Mouse (Mus musculus) olfactory bulb, adult 2 months (tissue): Measurements from ENCODE around the gene Fam160a1. TPM values are rescaled to one million over a fixed set of nuclear protein-coding genes. Genes with fewer than 3 reads are reported as not detected.

Experiments
- H3K27ac ChIP-seq: fragments of 200-500 bp; 2 replicates; pipeline ENCODE4 v1.5.1; 2012; ENCODE audit warnings: low read depth, low read length; ENCODE audit not compliant: insufficient read depth
- H3K4me1 ChIP-seq: fragments of 200-500 bp; 2 replicates; pipeline ENCODE4 v1.6.1; 2012; ENCODE audit warnings: low read length; ENCODE audit not compliant: control insufficient read depth, insufficient read depth
- H3K4me3 ChIP-seq: fragments of 200-500 bp; 2 replicates; pipeline ENCODE4 v1.5.1; 2012; ENCODE audit warnings: mild to moderate bottlenecking, low read depth, low read length, moderate library complexity; ENCODE audit not compliant: insufficient read depth
- CTCF ChIP-seq: fragments of 200-500 bp; IDR thresholded peaks from 2 replicates; pipeline ENCODE4 v1.5.1; 2012; ENCODE audit warnings: low read depth, mild to moderate bottlenecking, low read length, moderate library complexity; ENCODE audit not compliant: insufficient read depth
- POLR2A ChIP-seq: fragments of 200-500 bp; IDR thresholded peaks from 2 replicates; pipeline ENCODE4 v1.6.1; 2012; ENCODE audit warnings: mild to moderate bottlenecking, low read depth, low read length, moderate library complexity; ENCODE audit not compliant: insufficient read depth
- WGBS: fragments of 180-500 bp; shearing (Covaris S2); methylation state at CpG from one replicate; pipeline ENCODE4 v1.1.7; 2018; 5-methylcytosine and 5-hydroxymethylcytosine counted together
- polyA plus RNA-seq: library from polyadenylated mRNA; stranded (reverse); fragments of >200 nt; gene quantifications from 2 replicates; pipeline ENCODE4 v1.2.4, GENCODE M21; 2012; ENCODE audit warnings: low replicate concordance; ENCODE audit not compliant: missing spikeins, insufficient read depth, insufficient read length

Gene Fam160a1
- polyA plus RNA-seq, result not detected in 2 replicates

DNA sequence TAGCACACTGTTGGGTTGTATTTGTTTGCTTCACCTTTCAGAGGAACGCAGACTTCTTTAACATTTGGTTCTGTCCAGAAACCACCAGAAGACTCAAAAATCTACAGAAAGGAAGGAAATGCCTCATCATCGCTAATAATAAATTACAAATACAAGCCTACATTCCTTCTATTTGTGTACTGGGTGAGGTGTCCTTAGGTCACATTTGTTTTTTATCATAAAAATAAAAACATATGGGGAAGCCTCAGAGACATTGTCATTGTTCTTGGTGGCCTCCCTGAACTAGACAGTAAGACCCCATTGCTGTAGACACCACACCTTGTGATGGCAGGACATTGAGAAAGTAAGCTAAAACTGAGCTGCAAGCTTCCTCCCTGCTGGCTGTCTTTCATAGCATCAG, at the start of gene Fam160a1:
Gene Fam160a1 (minus strand): TSS at position 101 of the 400 bp plus-strand sequence.
- 90% methylated on average over 2 of the region's 2 CpGs for WGBS
- Histone ChIP-seq H3K4me1 (no peaks in the 10 kb centered on the region), H3K27ac (no peak within 1 kb of the TSS), H3K4me3 (no peak within 1 kb of the TSS)
- TF ChIP-seq CTCF (no peak), POLR2A (no peak)

GRCm38 (mm10) chr3:85863996-85864395, 46.9 kb upstream of the Fam160a1 start:
- 66% methylated on average over 3 of the region's 3 CpGs for WGBS
- no peak for TF ChIP-seq CTCF
- no peak for TF ChIP-seq POLR2A
- no peak overlapping the region for H3K4me3 ChIP-seq
- no peak overlapping the region for H3K27ac ChIP-seq
- no peaks in the 10 kb centered on the region for H3K4me1 ChIP-seq

- H3K4me3 ChIP-seq, result no peak overlapping the region
- no peak for TF ChIP-seq CTCF
- TF ChIP-seq POLR2A, result no peak
- H3K4me1 ChIP-seq, result no peaks in the 10 kb centered on the region
- H3K27ac ChIP-seq, result no peak overlapping the region
- WGBS, result 86% methylated on average over 2 of the region's 2 CpGs
Observed at GRCm38 (mm10) chr3:85862886-85863285, 45.8 kb upstream of the Fam160a1 start.

DNA sequence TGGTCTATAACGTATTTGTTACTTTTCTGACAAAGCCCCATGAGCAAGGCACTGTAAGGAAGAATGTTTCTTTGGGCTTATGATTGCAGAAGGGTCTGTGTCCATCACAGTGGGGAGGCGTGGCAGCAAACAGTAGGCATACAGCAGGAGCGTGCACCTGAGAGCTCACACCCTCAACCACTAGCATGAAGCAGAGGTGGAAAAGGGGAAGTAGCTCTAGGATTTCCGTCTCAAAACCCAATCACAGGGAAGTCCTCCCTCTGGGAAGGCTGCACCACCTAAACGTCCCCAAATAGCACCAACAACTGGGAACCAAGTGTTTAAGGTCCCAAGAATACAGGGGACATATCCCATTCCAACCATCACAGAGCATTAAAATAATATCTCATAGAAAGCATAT, 43.9 kb upstream of the Fam160a1 start:
- 91% methylated on average over 5 of the region's 5 CpGs for WGBS
- Histone ChIP-seq H3K4me3 (no peak overlapping the region), H3K27ac (no peak overlapping the region), H3K4me1 (0 out of 2 replicates have a peak, but pooled peaks cover under 1% of the 10 kb centered on the region)
- TF ChIP-seq POLR2A (no peak), CTCF (no peak)

GRCm38 (mm10) chr3:85859311-85859710, 42.2 kb upstream of the Fam160a1 start:
- no peak for TF ChIP-seq POLR2A
- no peak for TF ChIP-seq CTCF
- H3K27ac ChIP-seq, result no peak overlapping the region
- 75% methylated on average over 6 of the region's 6 CpGs for WGBS
- H3K4me1 ChIP-seq, result peaks cover 7% of the 10 kb centered on the region; the same call in 1 of the 2 replicates
- H3K4me3 ChIP-seq, result no peak overlapping the region

- 75% methylated on average over 11 of the region's 11 CpGs for WGBS
- Histone ChIP-seq H3K4me1 (peaks cover 7% of the 10 kb centered on the region; the same call in 1 of the 2 replicates), H3K4me3 (no peak overlapping the region), H3K27ac (no peak overlapping the region)
- TF ChIP-seq POLR2A (no peak), CTCF (no peak)
Observed at GRCm38 (mm10) chr3:85858140-85859135, 41.3 kb upstream of the Fam160a1 start.

GRCm38 (mm10) chr3:85857083-85857482, 40.0 kb upstream of the Fam160a1 start:
- Histone ChIP-seq H3K27ac (no peak overlapping the region), H3K4me3 (no peak overlapping the region), H3K4me1 (peaks cover 7% of the 10 kb centered on the region; the same call in 1 of the 2 replicates)
- TF ChIP-seq POLR2A, result no peak
- TF ChIP-seq CTCF, result no peak
- WGBS, result 58% methylated on average over 4 of the region's 4 CpGs

GRCm38 (mm10) chr3:85855947-85856346, 38.9 kb upstream of the Fam160a1 start:
- Histone ChIP-seq H3K4me1 (peaks cover 7% of the 10 kb centered on the region; the same call in 1 of the 2 replicates), H3K27ac (peak overlapping the region; percentile 12; the same call in 1 of the 2 replicates), H3K4me3 (no peak overlapping the region)
- 67% methylated on average over 5 of the region's 5 CpGs for WGBS
- no peak for TF ChIP-seq POLR2A
- no peak for TF ChIP-seq CTCF

DNA sequence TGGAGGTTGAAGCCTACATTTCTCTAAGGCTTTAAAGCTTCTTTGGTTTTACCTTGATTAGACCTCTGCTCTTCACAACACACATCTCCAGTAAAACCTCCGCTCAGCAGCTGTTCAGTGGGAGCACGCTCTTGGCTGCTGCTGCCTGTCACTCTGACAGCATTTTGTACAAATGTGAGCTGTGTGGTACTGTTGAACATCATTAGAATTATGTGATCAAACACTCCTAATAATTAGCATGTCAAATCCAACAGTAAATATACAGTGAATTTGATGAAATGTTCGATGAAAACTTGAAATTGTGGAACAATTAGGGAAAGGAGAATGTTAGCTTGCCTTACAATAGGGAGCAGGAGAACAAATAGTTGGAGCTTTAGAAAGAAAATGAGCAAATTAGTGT, 38.0 kb upstream of the Fam160a1 start:
- 43% methylated on average over 3 of the region's 3 CpGs for WGBS
- H3K27ac ChIP-seq, result 0 out of 2 replicates have a peak overlapping the region, but pooled peaks have one; percentile 37
- H3K4me3 ChIP-seq, result no peak overlapping the region
- H3K4me1 ChIP-seq, result peaks cover 7% of the 10 kb centered on the region; the same call in 1 of the 2 replicates
- TF ChIP-seq CTCF, result no peak
- TF ChIP-seq POLR2A, result no peak
